Mouse (Mus musculus): ENCODE data around the gene Zswim4. TPM values are rescaled to one million over a fixed set of nuclear protein-coding genes. Genes with fewer than 3 reads are reported as not detected.

The Zswim4 gene
- polyA plus RNA-seq, 1 experiment = 63.1 TPM

GRCm38 (mm10) chr8:84205073-84205472 lies 31.8 kb downstream of the Zswim4 start:
- no peak for TF ChIP-seq CTCF (IDR thresholded peaks at IDR 0.05; ENCODE audit: borderline replicate concordance, extremely low read depth, insufficient read depth, insufficient read length)
- TF ChIP-seq POLR2A (IDR thresholded peaks at IDR 0.05; ENCODE audit: borderline replicate concordance, extremely low read depth, insufficient read depth, insufficient read length, poor library complexity, severe bottlenecking) = no peak
- no peak for DNase-seq (ENCODE audit: low read depth)

DNA sequence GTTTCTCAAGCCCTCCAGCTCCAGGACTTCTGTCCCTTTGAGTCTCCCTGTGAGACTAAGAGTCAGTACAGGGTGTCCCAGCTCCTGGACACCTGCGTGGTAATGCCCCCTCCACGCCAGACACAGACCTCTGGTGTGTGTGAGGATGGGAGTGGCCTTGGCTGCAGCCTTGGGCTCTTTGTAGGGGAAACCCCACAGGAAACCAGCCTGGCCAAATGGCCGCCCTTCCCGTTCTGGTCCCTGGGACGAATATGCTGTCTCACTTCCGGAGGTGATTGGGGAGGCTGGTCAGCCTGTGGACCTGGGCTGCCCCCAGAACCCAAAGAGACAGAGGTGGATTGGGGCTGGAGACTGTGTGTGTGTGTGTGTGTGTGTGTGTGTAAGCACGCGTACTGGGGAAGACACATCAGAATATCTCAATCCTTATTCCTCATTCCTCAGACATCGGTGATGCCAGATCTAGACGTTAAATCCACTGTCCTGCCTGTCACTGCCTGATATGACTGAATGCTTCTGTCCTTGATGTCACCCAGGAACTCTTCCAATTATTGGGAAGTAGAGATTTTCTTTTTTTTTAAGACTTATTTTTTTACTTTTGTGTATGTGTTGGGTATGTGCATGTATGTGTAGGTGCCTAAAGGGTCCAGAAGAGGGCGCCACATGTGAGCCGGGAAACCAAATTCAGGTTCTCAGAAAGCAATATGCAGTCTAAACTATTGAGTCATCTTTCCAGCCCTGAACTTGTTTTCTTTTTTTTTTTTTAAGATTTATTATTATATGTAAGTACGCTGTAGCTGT lies 32.7 kb downstream of the Zswim4 start:
- no peak for DNase-seq (ENCODE audit: low read depth)
- TF ChIP-seq POLR2A (IDR thresholded peaks at IDR 0.05; ENCODE audit: borderline replicate concordance, extremely low read depth, insufficient read depth, insufficient read length, poor library complexity, severe bottlenecking) = no peak
- peak; percentile 35; the same call in 1 of the 2 replicates for TF ChIP-seq CTCF (IDR thresholded peaks at IDR 0.05; ENCODE audit: borderline replicate concordance, extremely low read depth, insufficient read depth, insufficient read length)

GRCm38 (mm10) chr8:84202938-84203917 lies 33.6 kb downstream of the Zswim4 start:
- TF ChIP-seq POLR2A (IDR thresholded peaks at IDR 0.05; ENCODE audit: borderline replicate concordance, extremely low read depth, insufficient read depth, insufficient read length, poor library complexity, severe bottlenecking) = peak; percentile 12; the same call in 1 of the 2 replicates
- TF ChIP-seq CTCF (IDR thresholded peaks at IDR 0.05; ENCODE audit: borderline replicate concordance, extremely low read depth, insufficient read depth, insufficient read length) = no peak
- DNase-seq (ENCODE audit: low read depth) = peak; percentile 83

DNA sequence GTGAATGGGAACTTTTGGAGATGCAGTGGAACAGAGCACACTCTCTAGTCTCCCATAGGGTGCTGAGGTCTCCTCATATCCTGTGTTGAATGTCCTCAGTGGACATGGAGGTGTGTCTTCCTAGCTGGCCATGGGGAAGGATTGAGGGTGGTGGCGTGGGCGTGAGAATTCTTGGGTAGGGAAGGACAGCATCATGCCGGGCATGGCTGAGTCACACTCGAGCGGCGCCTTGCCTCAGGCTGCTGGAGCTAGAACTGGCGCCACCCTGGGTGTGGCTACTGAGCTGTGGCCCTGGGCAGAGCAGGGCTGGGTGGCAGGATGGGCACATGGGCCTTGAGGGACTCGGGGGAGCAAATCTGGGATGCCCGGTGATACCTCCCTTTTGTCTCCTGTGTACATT lies 34.4 kb downstream of the Zswim4 start:
- no peak for DNase-seq (ENCODE audit: low read depth)
- no peak for TF ChIP-seq POLR2A (IDR thresholded peaks at IDR 0.05; ENCODE audit: borderline replicate concordance, extremely low read depth, insufficient read depth, insufficient read length, poor library complexity, severe bottlenecking)

DNA sequence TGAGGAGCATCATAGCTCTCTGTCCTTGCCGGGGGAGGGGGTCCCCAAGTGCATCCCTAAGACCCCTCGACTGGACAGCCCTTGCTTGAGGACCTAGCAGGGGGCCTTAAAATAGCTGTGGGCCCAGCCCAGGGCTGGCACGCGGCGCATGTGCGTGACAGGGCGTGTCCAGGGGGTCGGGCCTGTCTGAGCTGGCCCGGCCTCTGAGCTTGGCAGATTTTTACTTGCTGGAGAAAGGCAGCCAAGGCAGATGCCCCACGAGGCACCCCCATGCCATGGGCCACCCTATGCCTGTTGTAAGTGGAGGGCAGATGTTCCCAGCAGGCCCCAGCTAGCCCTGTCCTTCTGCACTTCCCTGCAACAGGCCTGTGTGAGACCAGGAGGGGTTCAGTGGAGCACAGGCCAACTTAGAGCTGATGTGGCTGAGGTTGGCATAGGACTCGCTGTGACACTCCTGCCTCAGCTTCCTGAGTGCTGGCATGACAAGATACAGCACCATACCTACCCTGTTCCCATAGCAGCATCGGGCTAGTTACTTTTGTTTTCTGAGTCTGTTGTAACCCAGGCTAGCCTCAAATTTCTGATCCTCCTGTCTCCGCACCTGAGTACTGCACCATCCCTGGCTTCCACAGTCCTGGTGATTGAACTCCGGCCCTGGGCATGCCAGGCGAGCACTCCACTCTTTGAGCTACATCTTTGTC lies 35.2 kb downstream of the Zswim4 start:
- TF ChIP-seq CTCF (IDR thresholded peaks at IDR 0.05; ENCODE audit: borderline replicate concordance, extremely low read depth, insufficient read depth, insufficient read length) (no peak), POLR2A (IDR thresholded peaks at IDR 0.05; ENCODE audit: borderline replicate concordance, extremely low read depth, insufficient read depth, insufficient read length, poor library complexity, severe bottlenecking) (no peak)
- DNase-seq (ENCODE audit: low read depth) = peak; percentile 60

GRCm38 (mm10) chr8:84200652-84201544 lies 36.0 kb downstream of the Zswim4 start:
- peak; percentile 66 for DNase-seq (ENCODE audit: low read depth)
- no peak for TF ChIP-seq CTCF (IDR thresholded peaks at IDR 0.05; ENCODE audit: borderline replicate concordance, extremely low read depth, insufficient read depth, insufficient read length)
- TF ChIP-seq POLR2A (IDR thresholded peaks at IDR 0.05; ENCODE audit: borderline replicate concordance, extremely low read depth, insufficient read depth, insufficient read length, poor library complexity, severe bottlenecking) = peak; percentile 37; the same call in 1 of the 2 replicates

DNA sequence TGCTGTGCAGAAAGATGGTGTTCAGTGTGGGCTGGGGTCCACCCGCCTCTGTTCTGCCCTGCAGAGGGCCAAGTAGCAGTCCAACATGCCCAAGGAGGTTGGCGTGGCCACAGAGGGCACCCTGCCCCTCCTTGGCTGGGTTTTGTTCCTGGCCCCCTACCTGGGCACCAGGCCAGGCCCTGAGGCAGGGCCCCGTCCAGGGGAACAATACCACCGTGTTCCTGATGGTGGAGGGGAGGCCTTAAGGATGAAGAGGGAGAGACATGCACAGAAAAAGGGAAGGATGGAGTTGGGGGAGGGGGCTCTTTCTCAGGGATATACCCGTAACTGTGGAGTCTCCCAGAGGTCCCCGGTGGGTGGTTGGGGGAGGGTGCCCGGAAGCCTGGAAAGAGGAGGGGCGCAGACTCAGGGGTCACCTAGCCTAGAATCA lies 36.7 kb downstream of the Zswim4 start:
- TF ChIP-seq POLR2A (IDR thresholded peaks at IDR 0.05; ENCODE audit: borderline replicate concordance, extremely low read depth, insufficient read depth, insufficient read length, poor library complexity, severe bottlenecking) = no peak
- no peak for TF ChIP-seq CTCF (IDR thresholded peaks at IDR 0.05; ENCODE audit: borderline replicate concordance, extremely low read depth, insufficient read depth, insufficient read length)
- DNase-seq (ENCODE audit: low read depth) = peak; percentile 86

- no peak for DNase-seq (ENCODE audit: low read depth)
- no peak for TF ChIP-seq POLR2A (IDR thresholded peaks at IDR 0.05; ENCODE audit: borderline replicate concordance, extremely low read depth, insufficient read depth, insufficient read length, poor library complexity, severe bottlenecking)
- no peak for TF ChIP-seq CTCF (IDR thresholded peaks at IDR 0.05; ENCODE audit: borderline replicate concordance, extremely low read depth, insufficient read depth, insufficient read length)
Measured at GRCm38 (mm10) chr8:84199348-84200125, 37.3 kb downstream of the Zswim4 start.

DNA sequence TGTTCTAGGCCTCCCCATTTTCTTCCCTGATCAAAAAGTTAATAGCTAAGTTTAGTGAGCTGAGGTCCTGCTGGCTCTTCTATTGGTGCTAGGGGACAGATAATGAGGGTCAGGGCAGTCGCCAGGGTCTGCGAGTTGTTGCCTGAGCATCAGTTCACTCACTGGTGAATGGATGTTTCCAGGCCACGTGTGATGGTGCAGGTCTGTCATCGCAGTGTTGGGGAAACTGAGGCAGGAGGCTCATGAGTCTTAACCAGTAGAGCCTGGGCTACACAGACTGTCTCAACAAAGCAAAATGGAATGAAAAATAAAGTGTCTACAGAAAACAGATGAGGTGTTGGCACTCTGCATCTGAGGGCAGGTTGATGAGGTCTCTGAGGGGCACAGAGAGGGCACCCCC lies 38.0 kb downstream of the Zswim4 start:
- TF ChIP-seq POLR2A (IDR thresholded peaks at IDR 0.05; ENCODE audit: borderline replicate concordance, extremely low read depth, insufficient read depth, insufficient read length, poor library complexity, severe bottlenecking) = no peak
- TF ChIP-seq CTCF (IDR thresholded peaks at IDR 0.05; ENCODE audit: borderline replicate concordance, extremely low read depth, insufficient read depth, insufficient read length) = no peak
- no peak for DNase-seq (ENCODE audit: low read depth)
